Mouse (Mus musculus): ENCODE measurements at regions not wholly inside any gene's neighbourhood (a gene's known extent, or its start where the extent isn't known, plus 50 kb on each side); places are given as distances from the start of the nearest gene placed in this dataset.

- no peak for DNase-seq
Measured at GRCm38 (mm10) chr2:178954420-178955067, 487.7 kb upstream of the Cdh4 start.

GRCm38 (mm10) chr2:178958829-178959228 is 483.4 kb upstream of the Cdh4 start:
- no peak for DNase-seq

GRCm38 (mm10) chr2:178959603-178960002 is 482.6 kb upstream of the Cdh4 start:
- no peak for DNase-seq

GRCm38 (mm10) chr2:178967584-178968365 is 474.5 kb upstream of the Cdh4 start:
- DNase-seq: no peak

GRCm38 (mm10) chr2:178969732-178970131 is 472.5 kb upstream of the Cdh4 start:
- DNase-seq: no peak

- no peak for DNase-seq
Measured at GRCm38 (mm10) chr2:178975366-178975765, 466.9 kb upstream of the Cdh4 start.

- no peak for DNase-seq
Measured at GRCm38 (mm10) chr2:178976046-178976445, 466.2 kb upstream of the Cdh4 start.

GRCm38 (mm10) chr2:178976495-178976894 is 465.7 kb upstream of the Cdh4 start:
- DNase-seq: no peak

- no peak for DNase-seq
Measured at GRCm38 (mm10) chr2:178979451-178979850, 462.8 kb upstream of the Cdh4 start.

- DNase-seq: no peak
Measured at GRCm38 (mm10) chr2:178981736-178982502, 460.3 kb upstream of the Cdh4 start.

GRCm38 (mm10) chr2:178983801-178984200 is 458.4 kb upstream of the Cdh4 start:
- no peak for DNase-seq

- no peak for DNase-seq
Measured at GRCm38 (mm10) chr2:178987935-178988334, 454.3 kb upstream of the Cdh4 start.

GRCm38 (mm10) chr2:178989291-178989690 is 452.9 kb upstream of the Cdh4 start:
- DNase-seq: no peak

GRCm38 (mm10) chr2:178989784-178990183 is 452.4 kb upstream of the Cdh4 start:
- no peak for DNase-seq

- no peak for DNase-seq
Measured at GRCm38 (mm10) chr2:178990959-178991358, 451.3 kb upstream of the Cdh4 start.

- no peak for DNase-seq
Measured at GRCm38 (mm10) chr2:178992334-178993116, 449.7 kb upstream of the Cdh4 start.

- DNase-seq: no peak
Measured at GRCm38 (mm10) chr2:178997921-178998320, 444.3 kb upstream of the Cdh4 start.

- DNase-seq: no peak
Measured at GRCm38 (mm10) chr2:179000448-179001081, 441.7 kb upstream of the Cdh4 start.

- DNase-seq: no peak
Measured at GRCm38 (mm10) chr2:179007766-179008165, 434.5 kb upstream of the Cdh4 start.

GRCm38 (mm10) chr2:179013891-179014593 is 428.2 kb upstream of the Cdh4 start:
- DNase-seq: no peak

GRCm38 (mm10) chr2:179022675-179023194 is 419.5 kb upstream of the Cdh4 start:
- DNase-seq: no peak
